Mouse (Mus musculus): Measurements from ENCODE around the gene Gm27027.

Gene Gm27027

GRCm38 (mm10) chr2:93928866-93929265, 67.3 kb downstream of the Gm27027 start:
- no peak for DNase-seq (ENCODE audit: extremely low spot score, low spot score)

- no peak for DNase-seq (ENCODE audit: extremely low spot score, low spot score)
Observed at GRCm38 (mm10) chr2:93927701-93928437, 68.3 kb downstream of the Gm27027 start.

GRCm38 (mm10) chr2:93926141-93926540, 70.0 kb downstream of the Gm27027 start:
- no peak for DNase-seq (ENCODE audit: extremely low spot score, low spot score)

GRCm38 (mm10) chr2:93919093-93919492, 77.1 kb downstream of the Gm27027 start:
- DNase-seq (ENCODE audit: extremely low spot score, low spot score): no peak

GRCm38 (mm10) chr2:93913552-93913951, 82.6 kb downstream of the Gm27027 start:
- no peak for DNase-seq (ENCODE audit: extremely low spot score, low spot score)

- no peak for DNase-seq (ENCODE audit: extremely low spot score, low spot score)
Observed at GRCm38 (mm10) chr2:93911942-93912341, 84.2 kb downstream of the Gm27027 start.

GRCm38 (mm10) chr2:93909716-93910115, 86.4 kb downstream of the Gm27027 start:
- no peak for DNase-seq (ENCODE audit: extremely low spot score, low spot score)

GRCm38 (mm10) chr2:93907519-93908294, 88.4 kb downstream of the Gm27027 start:
- DNase-seq (ENCODE audit: extremely low spot score, low spot score): no peak
